Mouse (Mus musculus) heart, adult 2 months (tissue): ENCODE results near the gene Fam171a2. TPM values are rescaled to one million over a fixed set of nuclear protein-coding genes. Genes with fewer than 3 reads are reported as not detected.
A peak's percentile ranks its signal among the peaks of the same experiment; 100 is the strongest.

Experiments
- DNase-seq, 2 experiments: peaks; one replicate each; pipeline ENCODE4 v3.0.0; 2021
- H3K27ac ChIP-seq: fragments of 200-600 bp; 2 replicates; pipeline ENCODE4 v1.8.1; 2022
- H3K27me3 ChIP-seq: fragments of 200-500 bp; 2 replicates; pipeline ENCODE4 v1.6.1; 2012; ENCODE audit warnings: mild to moderate bottlenecking, low read length, inconsistent platforms, mixed read lengths; ENCODE audit not compliant: control insufficient read depth, insufficient read depth
- H3K36me3 ChIP-seq: fragments of 200-500 bp; 2 replicates; pipeline ENCODE4 v1.6.1; 2012; ENCODE audit warnings: low read length, inconsistent platforms; ENCODE audit not compliant: control insufficient read depth, insufficient read depth
- H3K4me1 ChIP-seq: fragments of 200-500 bp; 2 replicates; pipeline ENCODE4 v1.6.1; 2011; ENCODE audit warnings: low read length; ENCODE audit not compliant: control insufficient read depth, insufficient read depth
- H3K4me3 ChIP-seq: fragments of 200-600 bp; 2 replicates; pipeline ENCODE4 v1.8.1; 2022
- H3K79me2 ChIP-seq: fragments of 200-500 bp; replicated peaks from 2 replicates; pipeline ENCODE4 v1.6.1; 2012; ENCODE audit warnings: mild to moderate bottlenecking, inconsistent platforms, low read length, moderate library complexity, mixed read lengths; ENCODE audit not compliant: control insufficient read depth, insufficient read depth
- H3K9ac ChIP-seq: fragments of 200-500 bp; 2 replicates; pipeline ENCODE4 v1.6.1; 2012; ENCODE audit warnings: low read depth, mild to moderate bottlenecking, control low read depth, inconsistent platforms, low read length, mixed read lengths
- CTCF ChIP-seq: fragments of 200-600 bp; IDR thresholded peaks from 2 replicates; pipeline ENCODE4 v1.8.1; 2022; ENCODE audit warnings: antibody characterized with exemption, mild to moderate bottlenecking, moderate library complexity
- EP300 ChIP-seq: fragments of 200-500 bp; IDR thresholded peaks from 2 replicates; pipeline ENCODE4 v1.6.1; 2011; ENCODE audit warnings: low read depth, low read length, control low read depth; ENCODE audit not compliant: insufficient read depth
- POLR2A ChIP-seq: fragments of 200-500 bp; IDR thresholded peaks from 2 replicates; pipeline ENCODE4 v1.6.1; 2011; ENCODE audit warnings: mild to moderate bottlenecking, low read depth, low read length, control low read depth; ENCODE audit not compliant: insufficient read depth
- whole genome bisulfite sequencing: fragments of 180-500 bp; shearing (Covaris S2); methylation state at CpG from one replicate; pipeline ENCODE4 v1.1.7; 2018; 5-methylcytosine and 5-hydroxymethylcytosine counted together
- intact Hi-C: fragments of 180-260 bp; cut with DNase I; formaldehyde crosslinking; loops from one replicate; pipeline ENCODE4 v1.15.1; 2025
- polyA plus RNA-seq: library from polyadenylated mRNA; depleted of rRNA; stranded (reverse); fragments of >200 nt; gene quantifications from 2 replicates; pipeline ENCODE4 v1.2.3, GENCODE M21; 2012
- total RNA-seq, 2 experiments: library from RNA; stranded (reverse); gene quantifications; 2 replicates each; pipeline ENCODE4 v1.2.3; 2021

Fam171a2 gene
- total and polyA plus RNA-seq, 3 experiments = 3.8 to 8.3 (median 3.9) TPM

DNA sequence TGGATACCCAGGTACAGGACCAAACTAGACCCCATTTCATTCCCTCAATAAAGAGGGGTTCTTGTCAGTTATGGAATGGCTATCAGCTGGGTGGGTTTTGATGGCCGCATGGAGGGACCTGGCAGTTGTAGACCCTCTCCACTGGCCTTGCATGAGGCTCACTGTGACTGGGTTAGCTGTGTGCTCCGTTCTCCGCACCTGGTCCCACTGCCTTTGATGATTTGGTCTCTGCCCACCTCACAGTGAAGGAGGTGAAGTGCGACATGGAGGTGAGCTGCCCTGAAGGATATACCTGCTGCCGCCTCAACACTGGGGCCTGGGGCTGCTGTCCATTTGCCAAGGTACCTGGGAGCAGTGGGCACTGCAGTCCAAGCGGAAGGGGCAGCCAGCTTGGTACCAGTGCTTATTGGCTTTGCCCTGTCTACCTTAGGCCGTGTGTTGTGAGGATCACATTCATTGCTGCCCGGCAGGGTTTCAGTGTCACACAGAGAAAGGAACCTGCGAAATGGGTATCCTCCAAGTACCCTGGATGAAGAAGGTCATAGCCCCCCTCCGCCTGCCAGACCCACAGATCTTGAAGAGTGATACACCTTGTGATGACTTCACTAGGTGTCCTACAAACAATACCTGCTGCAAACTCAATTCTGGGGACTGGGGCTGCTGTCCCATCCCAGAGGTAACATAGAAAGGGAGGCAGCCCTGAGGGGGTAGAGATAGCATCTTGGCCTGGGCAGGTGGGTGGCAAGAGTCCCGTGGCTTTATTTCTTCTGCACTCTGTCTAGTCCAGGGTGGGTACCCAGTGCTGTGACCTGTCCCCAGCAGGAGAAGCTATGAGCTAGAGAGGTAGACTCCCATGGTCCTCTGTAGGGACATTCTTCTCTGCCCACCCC is 12.4 kb downstream of the Fam171a2 start:
- no peaks in the 10 kb centered on the region for H3K36me3 ChIP-seq
- H3K9ac ChIP-seq = no peak overlapping the region
- peaks cover 13% of the 10 kb centered on the region for H3K4me1 ChIP-seq
- no peak for TF ChIP-seq POLR2A
- TF ChIP-seq CTCF = peak; percentile 1; the same call in 1 of the 2 replicates
- no peak overlapping the region for H3K27ac ChIP-seq
- 87% methylated on average over 11 of the region's 11 CpGs for WGBS
- no peak overlapping the region for H3K4me3 ChIP-seq
- DNase-seq = no peak
- no peaks in the 10 kb centered on the region for H3K79me2 ChIP-seq
- intact Hi-C loops = no loop called here
- H3K27me3 ChIP-seq = no peaks in the 10 kb centered on the region

DNA sequence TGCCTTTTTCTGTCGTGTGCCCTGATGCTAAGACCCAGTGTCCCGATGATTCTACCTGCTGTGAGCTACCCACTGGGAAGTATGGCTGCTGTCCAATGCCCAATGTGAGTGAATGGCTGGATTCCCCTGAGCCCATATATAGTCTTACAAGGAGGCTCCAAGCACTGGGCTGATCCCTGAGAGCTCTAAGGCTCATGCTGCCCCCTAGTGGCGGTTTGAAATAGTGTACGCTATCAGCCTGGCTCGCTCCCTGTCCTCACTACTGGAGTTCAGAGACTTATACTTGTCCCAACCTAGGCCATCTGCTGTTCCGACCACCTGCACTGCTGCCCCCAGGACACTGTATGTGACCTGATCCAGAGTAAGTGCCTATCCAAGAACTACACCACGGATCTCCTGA is 13.1 kb downstream of the Fam171a2 start:
- H3K9ac ChIP-seq = no peak overlapping the region
- peak overlapping the region; percentile 80; the same call in 1 of the 2 replicates for H3K27ac ChIP-seq
- DNase-seq = peak; percentile 84 to 86
- H3K4me3 ChIP-seq = no peak overlapping the region
- H3K27me3 ChIP-seq = no peaks in the 10 kb centered on the region
- intact Hi-C loops = no loop called here
- TF ChIP-seq POLR2A = no peak
- TF ChIP-seq CTCF = peak; percentile 97
- TF ChIP-seq EP300 = peak; percentile 91
- WGBS = 14% methylated on average over 7 of the region's 7 CpGs
- no peaks in the 10 kb centered on the region for H3K36me3 ChIP-seq
- peaks cover 13% of the 10 kb centered on the region for H3K4me1 ChIP-seq
- H3K79me2 ChIP-seq = no peaks in the 10 kb centered on the region

DNA sequence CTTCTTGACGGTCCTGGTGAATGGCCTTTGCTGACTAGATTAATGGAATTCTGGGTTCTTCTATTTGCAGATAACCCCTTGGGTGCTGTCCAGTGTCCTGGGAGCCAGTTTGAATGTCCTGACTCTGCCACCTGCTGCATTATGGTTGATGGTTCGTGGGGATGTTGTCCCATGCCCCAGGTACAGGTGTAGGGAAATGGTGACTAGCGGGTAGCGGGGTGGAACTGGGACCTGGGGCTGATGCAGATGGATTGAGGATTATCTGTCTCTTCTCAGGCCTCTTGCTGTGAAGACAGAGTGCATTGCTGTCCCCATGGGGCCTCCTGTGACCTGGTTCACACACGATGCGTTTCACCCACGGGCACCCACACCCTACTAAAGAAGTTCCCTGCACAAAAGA is 13.6 kb downstream of the Fam171a2 start:
- H3K9ac ChIP-seq = no peak overlapping the region
- TF ChIP-seq POLR2A = no peak
- TF ChIP-seq CTCF = no peak
- TF ChIP-seq EP300 = no peak

DNA sequence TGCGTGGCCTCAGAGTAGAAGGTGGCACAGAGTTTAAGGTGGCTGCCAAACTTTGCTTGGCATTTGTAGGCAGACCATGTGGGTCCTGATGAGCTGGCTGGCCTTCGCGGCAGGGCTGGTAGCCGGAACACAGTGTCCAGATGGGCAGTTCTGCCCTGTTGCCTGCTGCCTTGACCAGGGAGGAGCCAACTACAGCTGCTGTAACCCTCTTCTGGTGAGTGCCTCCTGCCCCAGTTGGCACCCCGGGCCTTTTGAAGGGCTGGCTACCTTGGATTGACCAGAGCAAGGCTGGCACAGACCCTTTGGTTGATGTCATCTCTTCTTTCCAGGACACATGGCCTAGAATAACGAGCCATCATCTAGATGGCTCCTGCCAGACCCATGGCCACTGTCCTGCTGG is 14.6 kb downstream of the Fam171a2 start:
- no peak overlapping the region for H3K4me3 ChIP-seq
- peak overlapping the region; percentile 80 for H3K27ac ChIP-seq
- no peaks in the 10 kb centered on the region for H3K27me3 ChIP-seq
- no peaks in the 10 kb centered on the region for H3K36me3 ChIP-seq
- peak; percentile 70 to 88 for DNase-seq
- H3K4me1 ChIP-seq = peaks cover 13% of the 10 kb centered on the region
- intact Hi-C loops = no loop called here
- no peaks in the 10 kb centered on the region for H3K79me2 ChIP-seq
- H3K9ac ChIP-seq = no peak overlapping the region
- peak; percentile 94 for TF ChIP-seq EP300
- TF ChIP-seq POLR2A = no peak
- TF ChIP-seq CTCF = no peak
- 41% methylated on average over 6 of the region's 6 CpGs for WGBS

More for the DNA sequence above, 13.6 kb downstream of the Fam171a2 start:
- WGBS = 95% methylated on average over 7 of the region's 7 CpGs
- DNase-seq = no peak
- H3K79me2 ChIP-seq = no peaks in the 10 kb centered on the region
- no peaks in the 10 kb centered on the region for H3K36me3 ChIP-seq
- peak overlapping the region; percentile 80 for H3K27ac ChIP-seq
- intact Hi-C loops = no loop called here
- no peak overlapping the region for H3K4me3 ChIP-seq
- H3K27me3 ChIP-seq = no peaks in the 10 kb centered on the region
- peaks cover 13% of the 10 kb centered on the region for H3K4me1 ChIP-seq

DNA sequence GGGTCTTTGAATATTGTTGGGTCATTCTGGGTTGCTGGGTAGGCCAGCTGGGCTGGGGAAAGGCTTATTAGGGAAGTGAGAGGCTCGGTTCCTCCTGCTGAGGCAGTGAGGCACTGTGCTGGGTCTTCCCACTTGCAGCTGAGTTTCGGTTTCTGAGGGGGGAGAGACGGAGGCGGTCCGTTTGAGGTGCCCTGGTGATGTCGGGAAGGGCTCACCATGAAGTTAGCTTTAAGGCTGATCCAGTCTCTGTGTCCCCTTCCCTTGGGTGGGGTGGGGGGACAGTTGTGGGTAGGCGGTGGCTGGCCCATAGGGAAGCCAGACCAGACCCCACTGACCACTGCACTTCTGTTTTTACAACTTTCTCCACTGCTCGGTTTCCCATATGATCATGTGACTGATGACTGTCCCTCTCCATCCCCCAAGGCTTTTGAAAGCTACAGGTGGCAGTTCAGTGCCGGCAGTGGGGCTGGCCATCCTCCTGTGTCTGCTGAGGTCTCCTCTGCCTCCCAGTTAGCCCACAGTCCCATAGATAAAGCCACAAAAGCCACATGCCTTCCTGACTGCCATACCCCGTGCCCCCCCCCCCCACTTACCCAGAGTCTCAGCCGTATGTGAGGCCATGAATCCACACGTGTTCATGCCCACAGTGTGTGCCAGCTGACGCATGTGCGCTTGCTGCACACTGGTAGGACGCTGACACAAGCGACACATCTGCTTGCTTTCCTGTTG is 15.2 kb downstream of the Fam171a2 start:
- H3K4me3 ChIP-seq = no peak overlapping the region; the same call in 1 of the 2 replicates
- no peaks in the 10 kb centered on the region for H3K36me3 ChIP-seq
- intact Hi-C loops = no loop called here
- 47% methylated on average over 16 of the region's 16 CpGs for WGBS
- H3K4me1 ChIP-seq = peaks cover 13% of the 10 kb centered on the region
- no peaks in the 10 kb centered on the region for H3K79me2 ChIP-seq
- H3K9ac ChIP-seq = peak overlapping the region; percentile 11; the same call in 1 of the 2 replicates
- peak; percentile 54 to 69 for DNase-seq
- TF ChIP-seq CTCF = no peak
- TF ChIP-seq EP300 = no peak
- no peak for TF ChIP-seq POLR2A
- H3K27ac ChIP-seq = peak overlapping the region; percentile 80
- H3K27me3 ChIP-seq = no peaks in the 10 kb centered on the region

DNA sequence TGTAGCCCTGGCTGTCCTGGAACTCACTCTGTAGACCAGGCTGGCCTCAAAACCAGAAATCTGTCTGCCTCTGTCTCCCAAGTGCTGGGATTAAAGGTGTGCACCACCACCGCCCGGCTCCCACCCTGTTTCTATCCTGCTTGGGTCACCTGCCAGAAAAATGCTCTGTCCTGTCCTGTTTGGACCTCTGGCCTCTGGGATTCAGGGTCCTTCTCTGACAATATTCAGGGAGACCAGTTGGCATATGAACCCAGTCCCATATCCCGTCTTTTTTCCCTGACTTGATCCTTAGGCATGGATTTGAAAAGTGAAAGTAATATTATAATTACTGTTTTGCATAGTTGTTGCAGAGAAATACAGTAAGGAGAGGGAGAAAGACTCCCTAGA is 15.8 kb downstream of the Fam171a2 start:
- intact Hi-C loops = no loop called here
- peak overlapping the region; percentile 80 for H3K27ac ChIP-seq
- 56% methylated on average over 3 of the region's 3 CpGs for WGBS
- H3K4me1 ChIP-seq = peaks cover 13% of the 10 kb centered on the region
- H3K4me3 ChIP-seq = no peak overlapping the region; the same call in 1 of the 2 replicates
- no peak for DNase-seq
- no peaks in the 10 kb centered on the region for H3K79me2 ChIP-seq
- H3K27me3 ChIP-seq = no peaks in the 10 kb centered on the region
- TF ChIP-seq POLR2A = no peak
- no peak for TF ChIP-seq CTCF
- no peak for TF ChIP-seq EP300
- no peaks in the 10 kb centered on the region for H3K36me3 ChIP-seq
- no peak overlapping the region for H3K9ac ChIP-seq
